16 mouse cellular contexts compared by ENCODE assay signal in the genomic region with DNA sequence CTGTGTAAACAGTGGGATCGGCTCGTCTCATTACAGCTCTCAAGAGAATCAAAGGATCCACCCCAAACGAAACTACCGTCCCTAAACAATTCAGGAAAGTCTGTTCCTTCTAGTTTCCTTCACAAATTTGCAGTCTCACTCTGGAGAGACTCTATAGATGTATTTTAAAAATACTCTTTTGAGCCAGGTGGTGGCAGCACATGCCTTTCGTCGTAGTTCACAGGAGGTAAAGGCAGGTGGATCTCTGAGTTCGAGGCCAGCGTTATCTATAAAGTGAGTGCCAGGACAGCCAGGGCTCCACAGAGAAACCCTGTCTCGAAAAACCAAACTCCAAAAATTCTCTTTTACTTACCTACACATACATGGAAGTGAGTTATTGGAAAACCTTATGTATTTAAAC. TPM values are rescaled to one million over a fixed set of nuclear protein-coding genes. Genes with fewer than 3 reads are reported as not detected.
A peak's percentile ranks its signal among the peaks of the same experiment; 100 is the strongest.
DNase-seq lines count a peak whose midpoint lies in the region; ATAC-seq and TF ChIP-seq lines count a peak whose summit lies in the region.
"Had no signal": no experiment of that assay in that cellular context is flagged by ENCODE, and none has a peak within 500 bp of the region (broad histone marks: within the 10 kb centered on the region; RNA-seq: fewer than 3 reads in every experiment).

No protein-coding gene starts in this region.

- no peak overlapping the region for H3K9ac ChIP-seq in kidney, postnatal 0 days (ENCODE audit: low read depth, low read length)
- no peak overlapping the region for H3K9ac ChIP-seq in ES-E14 (ENCODE audit: insufficient read depth, low read depth, low read length, poor library complexity, severe bottlenecking)
- H3K9ac ChIP-seq: lung, embryonic 15.5 days; midbrain, embryonic 15.5 days; neural tube, embryonic 13.5 days had no signal

- no peak overlapping the region for H3K4me3 ChIP-seq in kidney, postnatal 0 days (replicated peaks; ENCODE audit: low read depth, low read length)
- no peak overlapping the region for H3K4me3 ChIP-seq in ES-E14 (ENCODE audit: insufficient read depth in 1 of 2, low read depth in 1 of 2, low read length in 2 of 2, poor library complexity in 1 of 2, severe bottlenecking in 1 of 2)
- H3K4me3 ChIP-seq: lung, embryonic 15.5 days; midbrain, embryonic 15.5 days; neural tube, embryonic 13.5 days had no signal

- in situ Hi-C loops in ES-E14 (cut with MboI; ENCODE audit: low sequenced_read_pairs in 2 of 2, unreplicated experiment in 2 of 2), result no loop called here

- TF ChIP-seq CTCF in kidney, postnatal 0 days (IDR thresholded peaks at IDR 0.05; ENCODE audit: low read depth), result peak; percentile 35; the same call in 1 of the 2 replicates

- H3K9me3 ChIP-seq in kidney, postnatal 0 days (replicated peaks; ENCODE audit: low read length), result no peaks in the 10 kb centered on the region; the same call in 1 of the 2 replicates
- H3K9me3 ChIP-seq in ES-E14 (ENCODE audit: control insufficient read depth, insufficient read depth, low read depth, low read length), result no peaks in the 10 kb centered on the region
- H3K9me3 ChIP-seq: lung, embryonic 15.5 days had no signal

- no peaks in the 10 kb centered on the region for H3K4me1 ChIP-seq in kidney, postnatal 0 days (replicated peaks; ENCODE audit: insufficient read depth, low read length)
- no peaks in the 10 kb centered on the region for H3K4me1 ChIP-seq in ES-E14 (ENCODE audit: control insufficient read depth in 2 of 2, insufficient read depth in 2 of 2, low read length in 2 of 2, poor library complexity in 1 of 2)
- H3K4me1 ChIP-seq: lung, embryonic 15.5 days; midbrain, embryonic 15.5 days; neural tube, embryonic 13.5 days had no signal

- H3K36me3 ChIP-seq in kidney, postnatal 0 days (ENCODE audit: insufficient read depth, low read length), result peaks cover 18% of the 10 kb centered on the region
- H3K36me3 ChIP-seq in ES-E14 (ENCODE audit: control insufficient read depth, insufficient read depth, low read length, poor library complexity, severe bottlenecking), result peaks cover 4% of the 10 kb centered on the region

- no peak overlapping the region for H3K27ac ChIP-seq in kidney, postnatal 0 days
- no peak overlapping the region for H3K27ac ChIP-seq in ES-E14 (ENCODE audit: insufficient read depth, low read depth, low read length, poor library complexity, severe bottlenecking)
- H3K27ac ChIP-seq: lung, embryonic 15.5 days; midbrain, embryonic 15.5 days; neural tube, embryonic 13.5 days had no signal

- DNase-seq in kidney, postnatal 0 days (ENCODE audit: low spot score), result no peak
- no peak for DNase-seq in kidney, postnatal 14 days
- DNase-seq in B cell, adult 2 months, result peak; percentile 23 to 31
- no peak for DNase-seq in ES-E14 (ENCODE audit: low read depth, low spot score)
- peak; percentile 34 for DNase-seq in naive thymus-derived CD4-positive, alpha-beta T cell, adult 2 months (ENCODE audit: low read depth)
- DNase-seq in layer of hippocampus, postnatal 10 days (ENCODE audit: low spot score in 2 of 2), result no peak
- DNase-seq in cerebellum, adult 9-11 months, result no peak
- DNase-seq in kidney, adult 11 months, result no peak
- DNase-seq: heart, postnatal 4 days had no signal

- H3K27me3 ChIP-seq in kidney, postnatal 0 days (ENCODE audit: insufficient read depth, low read length), result no peaks in the 10 kb centered on the region
- H3K27me3 ChIP-seq: lung, embryonic 15.5 days; midbrain, embryonic 15.5 days; neural tube, embryonic 13.5 days had no signal

- H3K4me2 ChIP-seq in kidney, postnatal 0 days (ENCODE audit: low read length), result no peak overlapping the region
- H3K4me2 ChIP-seq: lung, embryonic 15.5 days; midbrain, embryonic 15.5 days; neural tube, embryonic 13.5 days had no signal

- ATAC-seq in kidney, postnatal 0 days (replicated peaks; ENCODE audit: low FRiP score, low read depth), result no peak
- ATAC-seq: midbrain, embryonic 15.5 days had no signal

- WGBS in kidney, postnatal 0 days, result 49% methylated on average over 9 of the region's 9 CpGs

TF ChIP-seq in ES-E14, 5 proteins besides CTCF, POLR2A, EP300 and RAD21:
- TF ChIP-seq ZNF384 (IDR thresholded peaks at IDR 0.05; ENCODE audit: low read depth, low read length) (no peak), ZC3H11A (IDR thresholded peaks at IDR 0.05; ENCODE audit: borderline replicate concordance, low read depth, low read length) (peak; percentile 56; the same call in 1 of the 2 replicates)
TF ChIP-seq in ES-E14: peak in this region for 1.

RNA-seq across cellular contexts. Expression of a gene that starts 15.4 kb away (rescaled TPM):
- 8.7 and 8.8 TPM in 2 replicates for polyA plus RNA-seq in kidney, postnatal 0 days (2015; fragmentation: Nextera tagmentation; extraction: Ambion mirVana)
- 4.2 and 4.3 TPM in 2 replicates for total RNA-seq in ES-E14 (2012; rRNA removed)
- 10 to 100 TPM; 15.9 to 16.5 TPM for total RNA-seq in layer of hippocampus, postnatal 10 days (2021)

RNA-seq across cellular contexts. Expression of a gene that starts 24.9 kb away (rescaled TPM):
- polyA plus RNA-seq in kidney, postnatal 0 days (2015; fragmentation: Nextera tagmentation; extraction: Ambion mirVana), result 9.8 and 11.5 TPM in 2 replicates
- total RNA-seq in ES-E14 (2012; rRNA removed), result 4.6 and 4.9 TPM in 2 replicates
- 10 to 100 TPM; 17.9 to 22.3 TPM for total RNA-seq in layer of hippocampus, postnatal 10 days (2021)

RNA-seq across cellular contexts. Expression of a gene that starts 42.7 kb away (rescaled TPM):
- 7.8 and 9.0 TPM in 2 replicates for polyA plus RNA-seq in kidney, postnatal 0 days (2015; fragmentation: Nextera tagmentation; extraction: Ambion mirVana)
- 7.0 and 9.0 TPM in 2 replicates for total RNA-seq in ES-E14 (2012; rRNA removed)
- 1 to 10 TPM; 5.3 to 5.4 TPM for total RNA-seq in layer of hippocampus, postnatal 10 days (2021)

RNA-seq across cellular contexts. Expression of a gene that starts 59.5 kb away (rescaled TPM):
- not detected in 2 replicates for polyA plus RNA-seq in kidney, postnatal 0 days (2015; fragmentation: Nextera tagmentation; extraction: Ambion mirVana)
- total RNA-seq in ES-E14 (2012; rRNA removed), result not detected in 2 replicates
- total RNA-seq in layer of hippocampus, postnatal 10 days (2021), result not detected
- total RNA-seq: heart, adult 8-10 months; heart, postnatal 4 days had no signal
- polyA plus RNA-seq: intestine, embryonic 14.5 days; limb, embryonic 11.5 days; lung, embryonic 15.5 days; midbrain, embryonic 15.5 days; neural tube, embryonic 13.5 days; stomach, embryonic 14.5 days had no signal

Comparison
In these comparisons a context has a peak if more than half of its experiments do, and no peak if none do; other contexts are left out.
1. DNase-seq: peak in B cell, adult 2 months (2 of 2) and naive thymus-derived CD4-positive, alpha-beta T cell, adult 2 months (single experiment); none in kidney, postnatal 0 days (single experiment), kidney, postnatal 14 days (single experiment), ES-E14 (single experiment), layer of hippocampus, postnatal 10 days (0 of 2), cerebellum, adult 9-11 months (single experiment) and kidney, adult 11 months (single experiment).